In genomic region chr5:114538021-114538405, GRCm38 (mm10) we compare ENCODE assay signal across 9 mouse cellular contexts. TPM values are rescaled to one million over a fixed set of nuclear protein-coding genes. Genes with fewer than 3 reads are reported as not detected.
DNase-seq lines count a peak whose midpoint lies in the region; ATAC-seq lines count a peak whose summit lies in the region.
"Had no signal": no experiment of that assay in that cellular context is flagged by ENCODE, and none has a peak within 500 bp of the region (broad histone marks: within the 10 kb centered on the region; RNA-seq: fewer than 3 reads in every experiment).

No protein-coding gene starts in this region.

- peaks cover 39% of the 10 kb centered on the region for H3K4me1 ChIP-seq in heart, embryonic 10.5 days
- H3K4me1 ChIP-seq in heart, embryonic 15.5 days (replicated peaks): peaks cover 19% of the 10 kb centered on the region
- H3K4me1 ChIP-seq in neural tube, embryonic 12.5 days: peaks cover 17% of the 10 kb centered on the region

- no peak overlapping the region for H3K9ac ChIP-seq in heart, embryonic 15.5 days
- no peak overlapping the region for H3K9ac ChIP-seq in neural tube, embryonic 12.5 days

- no peaks in the 10 kb centered on the region for H3K36me3 ChIP-seq in heart, embryonic 10.5 days
- H3K36me3 ChIP-seq in heart, embryonic 15.5 days: no peaks in the 10 kb centered on the region
- no peaks in the 10 kb centered on the region for H3K36me3 ChIP-seq in neural tube, embryonic 12.5 days

- peak overlapping the region; percentile 67 for H3K27ac ChIP-seq in heart, embryonic 10.5 days
- no peak overlapping the region for H3K27ac ChIP-seq in heart, embryonic 15.5 days
- H3K27ac ChIP-seq in neural tube, embryonic 12.5 days: no peak overlapping the region

- no peak for DNase-seq in heart, embryonic 10.5 days (ENCODE audit: low spot score)
- DNase-seq in heart, postnatal 25 days (ENCODE audit: low spot score): no peak
- DNase-seq in kidney, postnatal 4 days: peak; percentile 66 to 71
- no peak for DNase-seq in MN1 (ENCODE audit: low spot score)
- DNase-seq in right cerebral cortex, adult 2 months (ENCODE audit: low spot score in 2 of 2): no peak

- H3K9me3 ChIP-seq in heart, embryonic 10.5 days: no peaks in the 10 kb centered on the region
- H3K9me3 ChIP-seq in heart, embryonic 15.5 days (replicated peaks): no peaks in the 10 kb centered on the region
- H3K9me3 ChIP-seq in neural tube, embryonic 12.5 days: no peaks in the 10 kb centered on the region

- no peak for ATAC-seq in heart, embryonic 15.5 days (replicated peaks; ENCODE audit: insufficient number of reproducible peaks, insufficient read depth, low FRiP score, low read depth)
- ATAC-seq in neural tube, embryonic 12.5 days (ENCODE audit: low FRiP score, low read depth): 0 out of 2 replicates have a peak, but pooled peaks have one; percentile 2
- ATAC-seq in activated CD4-positive, CD25-positive, alpha-beta regulatory T cell, adult 4 months: no peak

- H3K4me2 ChIP-seq in heart, embryonic 15.5 days: peak overlapping the region; percentile 42
- peak overlapping the region; percentile 18 for H3K4me2 ChIP-seq in neural tube, embryonic 12.5 days (replicated peaks)

- 10% methylated on average over 8 of the region's 8 CpGs for WGBS in heart, embryonic 10.5 days
- 18% methylated on average over 8 of the region's 8 CpGs for WGBS in heart, embryonic 15.5 days
- 18% methylated on average over 8 of the region's 8 CpGs for WGBS in neural tube, embryonic 12.5 days

- H3K27me3 ChIP-seq in heart, embryonic 10.5 days (ENCODE audit: insufficient read depth, poor library complexity, severe bottlenecking): peaks cover 57% of the 10 kb centered on the region
- H3K27me3 ChIP-seq in heart, embryonic 15.5 days: peaks cover 31% of the 10 kb centered on the region
- H3K27me3 ChIP-seq in neural tube, embryonic 12.5 days (replicated peaks): peaks cover 19% of the 10 kb centered on the region

- peak overlapping the region; percentile 45 for H3K4me3 ChIP-seq in heart, embryonic 10.5 days
- H3K4me3 ChIP-seq in heart, embryonic 15.5 days: 0 out of 2 replicates have a peak overlapping the region, but pooled peaks have one; percentile 12
- no peak overlapping the region for H3K4me3 ChIP-seq in neural tube, embryonic 12.5 days
- H3K4me3 ChIP-seq: myocyte had no signal

- intact Hi-C loops in heart, postnatal 25 days (cut with DNase I): no loop called here

RNA-seq across cellular contexts. Expression of gene Fam222a, which starts 29.8 kb away (rescaled TPM):
- polyA plus RNA-seq in heart, embryonic 10.5 days (2016; fragmentation: Nextera tagmentation; extraction: Ambion mirVana): 0.60 and 1.5 TPM in 2 replicates
- total RNA-seq in heart, postnatal 25 days (2021): 1 to 10 TPM; 2.4 to 4.2 TPM
- 0.74 and 1.6 TPM in 2 replicates for polyA plus RNA-seq in heart, embryonic 15.5 days (2015; fragmentation: Nextera tagmentation; extraction: Ambion mirVana)
- polyA plus RNA-seq in neural tube, embryonic 12.5 days (2016; fragmentation: Nextera tagmentation; extraction: Ambion mirVana): 7.2 and 8.0 TPM in 2 replicates
- polyA plus RNA-seq in activated CD4-positive, CD25-positive, alpha-beta regulatory T cell, adult 4 months (2017; shearing (Covaris generic)): not detected

Comparison
In these comparisons a context has a peak if more than half of its experiments do, and no peak if none do; other contexts are left out.
1. DNase-seq: peak in kidney, postnatal 4 days (2 of 2); none in heart, embryonic 10.5 days (single experiment), heart, postnatal 25 days (single experiment), MN1 (single experiment) and right cerebral cortex, adult 2 months (0 of 2).